15 mouse cellular contexts compared by ENCODE assay signal in genomic region chr1:36131154-36131553, GRCm38 (mm10).
DNase-seq lines count a peak whose midpoint lies in the region; ATAC-seq and TF ChIP-seq lines count a peak whose summit lies in the region.
"Had no signal": no experiment of that assay in that cellular context is flagged by ENCODE, and none has a peak within 500 bp of the region (broad histone marks: within the 10 kb centered on the region; RNA-seq: fewer than 3 reads in every experiment).

No protein-coding gene starts in this region.

- 9% methylated on average over 4 of the region's 4 CpGs for WGBS in liver, embryonic 12.5 days (ENCODE audit: insufficient replicate concordance)
- WGBS in thymus, adult 2 months, result 6% methylated on average over 4 of the region's 4 CpGs
- WGBS in forebrain, embryonic 10.5 days, result 69% methylated on average over 4 of the region's 4 CpGs
- WGBS in heart, adult 2 months, result 46% methylated on average over 4 of the region's 4 CpGs

- peak; percentile 84 for DNase-seq in MEL (ENCODE audit: low read depth, low spot score)
- peak; percentile 63 for DNase-seq in thymus, adult 2 months
- no peak for DNase-seq in forebrain, embryonic 10.5 days (ENCODE audit: extremely low spot score, low spot score)
- DNase-seq in heart, adult 2 months, result no peak
- no peak for DNase-seq in frontal cortex, postnatal 36 days (ENCODE audit: low spot score in 2 of 2)
- DNase-seq: cerebellum, adult 11-12 months; gastrocnemius, postnatal 36 days; heart, postnatal 36 days; lung, postnatal 4 days had no signal

- TF ChIP-seq EP300 in MEL (IDR thresholded peaks at IDR 0.05; ENCODE audit: low read depth in 1 of 2, low read length in 2 of 2), result peak; percentile 53 to 86; a peak in 3 of 4 replicates
- no peak for TF ChIP-seq EP300 in heart, adult 2 months (IDR thresholded peaks at IDR 0.05; ENCODE audit: insufficient read depth, low read depth, low read length)

- H3K36me3 ChIP-seq in erythroblast, embryonic 14.5 days (ENCODE audit: control insufficient read depth), result peaks cover 5% of the 10 kb centered on the region
- H3K36me3 ChIP-seq in MEL (ENCODE audit: control insufficient read depth in 1 of 2, insufficient read depth in 2 of 2, low read length in 2 of 2), result peaks cover 0 to 47% of the 10 kb centered on the region in 2 experiments; a peak in 2 of 4 replicates
- no peaks in the 10 kb centered on the region for H3K36me3 ChIP-seq in liver, embryonic 12.5 days
- H3K36me3 ChIP-seq in thymus, adult 2 months (ENCODE audit: control insufficient read depth, insufficient read depth, low read length), result no peaks in the 10 kb centered on the region
- no peaks in the 10 kb centered on the region for H3K36me3 ChIP-seq in forebrain, embryonic 10.5 days (replicated peaks)
- H3K36me3 ChIP-seq in heart, adult 2 months (ENCODE audit: control insufficient read depth, insufficient read depth, low read length), result no peaks in the 10 kb centered on the region
- H3K36me3 ChIP-seq: forebrain, embryonic 12.5 days; intestine, embryonic 15.5 days; limb, embryonic 10.5 days had no signal

- peak overlapping the region; percentile 62 for H3K4me2 ChIP-seq in liver, embryonic 12.5 days
- H3K4me2 ChIP-seq: forebrain, embryonic 12.5 days; intestine, embryonic 15.5 days had no signal

- intact Hi-C loops in heart, adult 2 months (cut with DNase I), result loop anchor here (5.0 kb wide), 1 partner anchor 294 kb away; no protein-coding TSS in a partner anchor

- H3K9ac ChIP-seq in MEL (ENCODE audit: control insufficient read depth, low read depth, low read length, poor library complexity, severe bottlenecking), result peak overlapping the region; percentile 75
- peak overlapping the region; percentile 60 for H3K9ac ChIP-seq in liver, embryonic 12.5 days
- H3K9ac ChIP-seq in heart, adult 2 months (ENCODE audit: low read depth, low read length), result no peak overlapping the region
- H3K9ac ChIP-seq: forebrain, embryonic 12.5 days; intestine, embryonic 15.5 days had no signal

- H3K4me1 ChIP-seq in erythroblast, embryonic 14.5 days (ENCODE audit: control insufficient read depth), result peaks cover 68% of the 10 kb centered on the region
- H3K4me1 ChIP-seq in MEL (ENCODE audit: control insufficient read depth in 1 of 2, insufficient read depth in 2 of 2, low read length in 2 of 2), result peaks cover 0 to 61% of the 10 kb centered on the region in 2 experiments; a peak in 2 of 4 replicates
- peaks cover 52% of the 10 kb centered on the region for H3K4me1 ChIP-seq in liver, embryonic 12.5 days
- H3K4me1 ChIP-seq in thymus, adult 2 months (replicated peaks; ENCODE audit: control insufficient read depth, insufficient read depth, low read length), result peaks cover 36% of the 10 kb centered on the region
- H3K4me1 ChIP-seq in forebrain, embryonic 10.5 days, result peaks cover 4% of the 10 kb centered on the region; the same call in 1 of the 2 replicates
- peaks cover 3% of the 10 kb centered on the region for H3K4me1 ChIP-seq in heart, adult 2 months (ENCODE audit: control insufficient read depth, insufficient read depth, low read length)
- H3K4me1 ChIP-seq: forebrain, embryonic 12.5 days had no signal

- TF ChIP-seq RAD21 in MEL (IDR thresholded peaks at IDR 0.05; ENCODE audit: low read depth, low read length), result no peak; the same call in 1 of the 2 replicates

- peaks cover 11% of the 10 kb centered on the region for H3K79me2 ChIP-seq in MEL (ENCODE audit: control insufficient read depth, insufficient read depth, low read length, poor library complexity)
- no peaks in the 10 kb centered on the region for H3K79me2 ChIP-seq in heart, adult 2 months (replicated peaks; ENCODE audit: control insufficient read depth, insufficient read depth, low read length)

- H3K27me3 ChIP-seq in erythroblast, embryonic 14.5 days (ENCODE audit: control insufficient read depth), result 0 out of 2 replicates have a peak, but pooled peaks cover 2% of the 10 kb centered on the region
- no peaks in the 10 kb centered on the region for H3K27me3 ChIP-seq in MEL (ENCODE audit: control insufficient read depth in 1 of 2, insufficient read depth in 2 of 2, low read length in 2 of 2)
- no peaks in the 10 kb centered on the region for H3K27me3 ChIP-seq in liver, embryonic 12.5 days (replicated peaks)
- H3K27me3 ChIP-seq in thymus, adult 2 months (ENCODE audit: control insufficient read depth, insufficient read depth, low read length), result no peaks in the 10 kb centered on the region
- H3K27me3 ChIP-seq in forebrain, embryonic 10.5 days (ENCODE audit: poor library complexity, severe bottlenecking), result no peaks in the 10 kb centered on the region
- no peaks in the 10 kb centered on the region for H3K27me3 ChIP-seq in heart, adult 2 months (ENCODE audit: control insufficient read depth, insufficient read depth, low read length)
- H3K27me3 ChIP-seq: forebrain, embryonic 12.5 days; intestine, embryonic 15.5 days had no signal

- H3K9me3 ChIP-seq in erythroblast, embryonic 14.5 days (ENCODE audit: control insufficient read depth, low read length), result no peaks in the 10 kb centered on the region
- no peaks in the 10 kb centered on the region for H3K9me3 ChIP-seq in MEL (replicated peaks; ENCODE audit: insufficient read depth, low read length)
- no peaks in the 10 kb centered on the region for H3K9me3 ChIP-seq in liver, embryonic 12.5 days (replicated peaks)
- H3K9me3 ChIP-seq in forebrain, embryonic 10.5 days, result no peaks in the 10 kb centered on the region
- H3K9me3 ChIP-seq: forebrain, embryonic 12.5 days; intestine, embryonic 15.5 days; limb, embryonic 10.5 days had no signal

- H3K27ac ChIP-seq in MEL (ENCODE audit: control insufficient read depth, low read depth, low read length), result peak overlapping the region; percentile 96
- H3K27ac ChIP-seq in liver, embryonic 12.5 days, result peak overlapping the region; percentile 87
- peak overlapping the region; percentile 75 for H3K27ac ChIP-seq in thymus, adult 2 months (ENCODE audit: control insufficient read depth, insufficient read depth, low read length)
- no peak overlapping the region for H3K27ac ChIP-seq in forebrain, embryonic 10.5 days
- H3K27ac ChIP-seq in heart, adult 2 months, result no peak overlapping the region
- H3K27ac ChIP-seq: forebrain, embryonic 12.5 days; intestine, embryonic 15.5 days; limb, embryonic 10.5 days had no signal

- TF ChIP-seq POLR2A in MEL (IDR thresholded peaks at IDR 0.05; ENCODE audit: control insufficient read depth in 1 of 2, insufficient read depth in 1 of 2, low read depth in 1 of 2, low read length in 2 of 2, poor library complexity in 1 of 2), result peak in 1 of 2 experiments; percentile 65; a peak in 1 of 4 replicates
- no peak for TF ChIP-seq POLR2A in thymus, adult 2 months (IDR thresholded peaks at IDR 0.05; ENCODE audit: control insufficient read depth, extremely low read depth, insufficient read depth, low read length, poor library complexity)
- no peak for TF ChIP-seq POLR2A in heart, adult 2 months (IDR thresholded peaks at IDR 0.05; ENCODE audit: insufficient read depth, low read depth, low read length)

- H3K4me3 ChIP-seq in erythroblast, embryonic 14.5 days (replicated peaks), result peak overlapping the region; percentile 62
- peak overlapping the region; percentile 35 to 69 for H3K4me3 ChIP-seq in MEL (ENCODE audit: control insufficient read depth in 1 of 2, insufficient read depth in 1 of 2, low read depth in 2 of 2, low read length in 2 of 2)
- H3K4me3 ChIP-seq in liver, embryonic 12.5 days, result no peak overlapping the region
- H3K4me3 ChIP-seq in thymus, adult 2 months (ENCODE audit: control insufficient read depth, insufficient read depth, low read length), result no peak overlapping the region
- no peak overlapping the region for H3K4me3 ChIP-seq in forebrain, embryonic 10.5 days
- H3K4me3 ChIP-seq in heart, adult 2 months, result no peak overlapping the region
- H3K4me3 ChIP-seq: forebrain, embryonic 12.5 days; intestine, embryonic 15.5 days; limb, embryonic 10.5 days had no signal

- TF ChIP-seq CTCF in MEL (IDR thresholded peaks at IDR 0.05 in 2 of 3, conservative IDR thresholded peaks at IDR 0.05 in 1 of 3; ENCODE audit: control insufficient read depth in 1 of 3, insufficient read depth in 1 of 3, low read depth in 2 of 3, low read length in 3 of 3, poor library complexity in 1 of 3, severe bottlenecking in 1 of 3), result no peak
- no peak for TF ChIP-seq CTCF in thymus, adult 2 months (IDR thresholded peaks at IDR 0.05; ENCODE audit: borderline replicate concordance, control insufficient read depth, extremely low read depth, insufficient read depth, low read length, poor library complexity)
- no peak for TF ChIP-seq CTCF in heart, adult 2 months (IDR thresholded peaks at IDR 0.05)

- ATAC-seq in erythroblast, adult 5-6 weeks (replicated peaks; ENCODE audit: low FRiP score, poor library complexity, severe bottlenecking), result no peak
- ATAC-seq in liver, embryonic 12.5 days, result no peak
- ATAC-seq: intestine, embryonic 15.5 days had no signal

TF ChIP-seq in MEL, 35 proteins besides CTCF, POLR2A, EP300 and RAD21:
- TF ChIP-seq JUND (IDR thresholded peaks at IDR 0.05; ENCODE audit: low read depth, low read length) (no peak), GATA1 (IDR thresholded peaks at IDR 0.05; ENCODE audit: low read depth, low read length) (peak; percentile 80), CHD1 (IDR thresholded peaks at IDR 0.05; ENCODE audit: low read depth, low read length) (0 out of 2 replicates have a peak, but pooled peaks have one; percentile 17), SIN3A (IDR thresholded peaks at IDR 0.05; ENCODE audit: low read length) (peak; percentile 45), MYB (IDR thresholded peaks at IDR 0.05; ENCODE audit: low read depth, low read length) (peak; percentile 77), POLR2AphosphoS5 (IDR thresholded peaks at IDR 0.05; ENCODE audit: borderline replicate concordance, low read depth, low read length) (no peak), TAL1 (IDR thresholded peaks at IDR 0.05; ENCODE audit: low read length) (peak; percentile 5; the same call in 1 of the 2 replicates), KAT2A (conservative IDR thresholded peaks at IDR 0.05; ENCODE audit: low read depth, low read length) (0 out of 2 replicates have a peak, but pooled peaks have one; percentile 7), TCF12 (IDR thresholded peaks at IDR 0.05; ENCODE audit: low read depth, low read length) (peak; percentile 54; the same call in 1 of the 2 replicates), HCFC1 (IDR thresholded peaks at IDR 0.05; ENCODE audit: low read depth, low read length) (peak; percentile 53), TBP (IDR thresholded peaks at IDR 0.05; ENCODE audit: low read depth, low read length) (peak; percentile 89), ETS1 (IDR thresholded peaks at IDR 0.05; ENCODE audit: low read depth, low read length) (peak; percentile 72), RCOR1 (IDR thresholded peaks at IDR 0.05; ENCODE audit: low read depth, low read length) (0 out of 2 replicates have a peak, but pooled peaks have one; percentile 23), MXI1 (IDR thresholded peaks at IDR 0.05; ENCODE audit: low read depth, low read length) (no peak; the same call in 1 of the 2 replicates)
TF ChIP-seq in MEL: peak in this region for 11.

Comparison
In these comparisons a context has a peak if more than half of its experiments do, and no peak if none do; other contexts are left out.
1. H3K4me3 ChIP-seq: peak in erythroblast, embryonic 14.5 days (single experiment) and MEL (2 of 2); none in liver, embryonic 12.5 days (single experiment), thymus, adult 2 months (single experiment), forebrain, embryonic 10.5 days (single experiment) and heart, adult 2 months (single experiment).
2. DNase-seq: peak in MEL (single experiment) and thymus, adult 2 months (single experiment); none in forebrain, embryonic 10.5 days (single experiment), heart, adult 2 months (0 of 2) and frontal cortex, postnatal 36 days (0 of 2).
3. H3K27ac ChIP-seq: peak in MEL (single experiment), liver, embryonic 12.5 days (single experiment) and thymus, adult 2 months (single experiment); none in forebrain, embryonic 10.5 days (single experiment) and heart, adult 2 months (single experiment).